Mouse (Mus musculus): ENCODE results near the gene Fshb. TPM values are rescaled to one million over a fixed set of nuclear protein-coding genes. Genes with fewer than 3 reads are reported as not detected.

The Fshb gene
- not detected in 2 replicates for total RNA-seq (2017)

DNA sequence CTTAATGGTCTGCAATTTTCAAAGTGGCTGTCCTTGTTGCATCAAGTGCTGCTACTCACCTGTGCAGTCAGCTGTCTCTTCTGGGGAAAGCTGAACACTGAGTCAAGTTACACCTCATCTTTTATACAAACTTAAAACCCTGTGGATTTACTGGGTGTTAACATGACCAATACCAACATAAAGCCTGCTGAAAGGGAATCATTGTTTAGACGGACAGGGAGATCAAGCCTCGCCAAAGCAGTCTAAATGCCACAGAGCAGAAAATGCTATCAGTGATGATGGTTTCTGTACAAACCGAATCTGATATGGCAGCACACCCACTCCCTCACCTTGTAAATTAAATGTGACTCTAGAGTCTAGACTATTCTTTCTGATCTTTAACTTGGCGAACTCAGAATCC lies at the start of gene Fshb:
Gene Fshb (minus strand): TSS at position 101 of the 400 bp plus-strand sequence.
- ATAC-seq (ENCODE audit: extremely low read depth, insufficient number of reproducible peaks, low FRiP score, poor library complexity, severe bottlenecking): no peak

- ATAC-seq (ENCODE audit: extremely low read depth, insufficient number of reproducible peaks, low FRiP score, poor library complexity, severe bottlenecking): no peak
These were observed 24.8 kb upstream of the Fshb start for GRCm38 (mm10) chr2:107084256-107084655.

DNA sequence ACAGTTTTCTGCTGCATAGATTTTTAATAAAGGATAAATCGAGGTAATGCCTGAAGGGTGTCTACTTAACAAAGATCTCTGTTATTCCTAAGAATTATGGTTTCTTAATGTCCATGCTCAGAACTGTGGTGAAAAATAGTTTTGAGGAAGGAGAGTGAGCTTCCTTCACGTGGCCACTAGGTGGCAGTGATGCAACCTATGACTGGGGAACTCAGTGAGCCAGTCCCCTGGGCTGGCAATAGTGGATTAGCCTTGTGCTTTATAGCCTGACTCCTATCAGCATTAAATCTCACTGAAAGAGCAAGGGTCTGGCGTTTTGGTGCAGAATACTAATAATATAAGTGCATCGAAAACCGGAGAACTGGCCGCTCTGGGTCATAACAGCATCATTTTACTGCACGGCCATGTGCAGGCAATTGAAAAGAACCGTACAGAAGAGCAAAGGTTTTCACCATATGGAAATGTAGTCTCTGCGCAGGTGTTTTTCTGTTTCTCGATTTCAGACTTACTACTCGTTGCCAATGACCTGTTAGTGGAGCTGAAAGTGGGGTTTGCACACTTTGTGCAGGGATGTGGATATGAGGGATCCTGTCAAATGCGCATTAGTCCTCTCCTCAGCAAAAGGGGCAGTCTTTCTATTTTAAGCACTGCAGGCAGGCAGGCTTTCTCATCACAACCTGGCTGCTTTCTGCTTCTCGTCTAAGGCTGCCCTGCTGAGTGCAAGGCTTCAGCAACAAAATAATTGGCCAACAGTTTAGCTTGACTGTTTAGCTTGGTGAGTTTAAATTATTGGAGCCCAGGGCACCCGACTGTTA lies 23.8 kb upstream of the Fshb start:
- ATAC-seq (ENCODE audit: extremely low read depth, insufficient number of reproducible peaks, low FRiP score, poor library complexity, severe bottlenecking): no peak

GRCm38 (mm10) chr2:107063260-107063659 lies 3.8 kb upstream of the Fshb start:
- no peak for ATAC-seq (ENCODE audit: extremely low read depth, insufficient number of reproducible peaks, low FRiP score, poor library complexity, severe bottlenecking)

GRCm38 (mm10) chr2:107045955-107046354 lies 13.5 kb downstream of the Fshb start:
- ATAC-seq (ENCODE audit: extremely low read depth, insufficient number of reproducible peaks, low FRiP score, poor library complexity, severe bottlenecking): no peak

GRCm38 (mm10) chr2:107040816-107041215 lies 18.6 kb downstream of the Fshb start:
- ATAC-seq (ENCODE audit: extremely low read depth, insufficient number of reproducible peaks, low FRiP score, poor library complexity, severe bottlenecking): no peak

DNA sequence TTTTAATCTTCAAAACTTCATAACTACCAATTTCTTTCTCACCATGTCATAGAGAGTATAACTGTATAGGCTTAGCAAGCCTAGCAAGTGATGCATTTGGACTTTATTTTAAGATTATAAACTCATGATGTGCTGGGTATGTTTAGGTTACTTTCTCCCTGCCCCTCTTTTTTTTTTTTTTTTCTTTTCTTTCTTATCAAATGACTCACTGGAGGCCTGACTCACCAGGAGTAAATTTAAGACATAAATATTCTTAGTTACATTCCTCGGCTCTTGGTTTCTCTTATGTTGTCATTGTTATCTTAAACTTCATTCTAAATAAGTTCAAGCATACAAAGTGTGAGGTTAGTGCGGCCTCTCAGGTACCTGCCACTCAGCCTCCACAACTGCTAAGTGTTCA lies 23.5 kb downstream of the Fshb start:
- ATAC-seq (ENCODE audit: extremely low read depth, insufficient number of reproducible peaks, low FRiP score, poor library complexity, severe bottlenecking): no peak

DNA sequence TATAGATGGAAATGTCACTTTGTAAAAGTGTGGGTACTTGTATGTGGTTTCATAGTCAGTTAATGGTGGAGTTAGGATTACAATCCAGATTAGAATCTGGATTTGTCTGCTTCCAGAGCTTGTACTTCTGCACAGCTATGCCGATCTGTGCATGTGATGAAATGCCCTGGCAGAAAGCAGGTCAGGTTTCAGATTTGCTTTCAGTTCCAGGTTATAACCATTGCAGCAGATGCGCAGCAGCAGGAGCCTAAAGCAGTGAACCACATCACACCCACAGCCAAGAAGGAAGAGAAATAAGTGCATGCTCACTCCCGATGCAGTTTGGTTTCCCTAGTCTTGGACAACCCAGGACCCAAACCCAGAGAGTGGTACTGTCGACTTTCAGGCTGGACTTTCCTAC lies 34.8 kb downstream of the Fshb start:
- no peak for ATAC-seq (ENCODE audit: extremely low read depth, insufficient number of reproducible peaks, low FRiP score, poor library complexity, severe bottlenecking)

DNA sequence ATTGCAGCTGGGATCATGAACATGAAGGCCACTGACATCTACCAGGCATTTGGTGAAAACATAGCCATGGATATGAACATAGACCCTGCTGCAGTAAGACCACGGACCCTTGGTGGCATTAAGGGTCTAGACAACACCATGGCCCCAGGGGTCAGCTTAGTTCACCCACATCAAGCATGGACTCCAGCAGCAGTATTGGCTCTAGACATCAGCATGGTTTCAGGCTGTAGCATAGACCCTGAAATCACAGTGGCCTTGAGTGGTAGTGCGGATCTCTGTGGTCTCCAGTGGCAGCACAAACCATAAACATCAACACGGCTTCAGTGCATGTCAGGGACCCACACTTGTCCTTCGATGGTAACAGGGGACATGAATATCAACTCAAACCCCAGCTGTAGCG lies 36.7 kb downstream of the Fshb start:
- ATAC-seq (ENCODE audit: extremely low read depth, insufficient number of reproducible peaks, low FRiP score, poor library complexity, severe bottlenecking): no peak

GRCm38 (mm10) chr2:107019331-107019730 lies 40.1 kb downstream of the Fshb start:
- no peak for ATAC-seq (ENCODE audit: extremely low read depth, insufficient number of reproducible peaks, low FRiP score, poor library complexity, severe bottlenecking)

- ATAC-seq (ENCODE audit: extremely low read depth, insufficient number of reproducible peaks, low FRiP score, poor library complexity, severe bottlenecking): no peak
These were observed 46.3 kb downstream of the Fshb start for GRCm38 (mm10) chr2:107013161-107013560.

- ATAC-seq (ENCODE audit: extremely low read depth, insufficient number of reproducible peaks, low FRiP score, poor library complexity, severe bottlenecking): no peak
These were observed 47.1 kb downstream of the Fshb start for GRCm38 (mm10) chr2:107012318-107012717.

DNA sequence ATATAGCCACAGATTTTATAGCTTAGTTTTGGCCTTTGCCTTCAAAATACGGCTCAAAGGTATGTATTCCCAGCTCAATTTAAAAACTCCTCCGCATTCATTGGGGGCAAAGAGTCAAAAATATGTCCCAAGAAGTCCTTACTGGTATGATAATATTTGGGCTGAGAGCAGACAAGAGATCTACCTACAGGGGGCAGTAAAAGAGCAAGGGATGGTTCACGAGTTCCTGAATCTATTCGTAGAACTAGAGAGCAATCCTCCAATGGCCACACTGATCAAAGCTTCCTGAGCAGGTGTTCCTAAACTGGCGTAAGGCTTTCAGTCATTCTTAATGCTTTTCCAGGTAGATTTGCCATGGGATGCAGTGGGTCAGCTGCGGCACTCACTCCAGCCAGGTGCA lies 49.3 kb downstream of the Fshb start:
- ATAC-seq (ENCODE audit: extremely low read depth, insufficient number of reproducible peaks, low FRiP score, poor library complexity, severe bottlenecking): no peak

DNA sequence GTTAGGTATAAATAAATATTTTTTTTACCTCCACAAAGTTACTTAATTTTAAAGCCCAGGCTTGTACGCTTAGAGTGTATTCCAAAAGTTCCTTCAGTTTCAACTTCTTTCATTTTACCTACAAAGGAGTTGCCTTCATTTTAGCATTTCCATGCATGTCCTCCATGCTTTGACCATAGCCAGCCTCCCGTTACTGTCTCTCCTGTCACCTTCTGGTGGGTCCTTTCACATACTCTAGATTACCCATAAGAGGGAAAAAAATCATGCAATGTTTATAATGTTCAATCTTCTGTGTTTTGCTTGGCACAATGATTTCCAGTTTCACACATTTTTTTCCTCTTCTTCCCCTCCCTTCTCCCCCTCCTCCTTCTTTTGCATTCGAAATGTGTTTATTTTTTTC lies 53.1 kb downstream of the Fshb start:
- no peak for ATAC-seq (ENCODE audit: extremely low read depth, insufficient number of reproducible peaks, low FRiP score, poor library complexity, severe bottlenecking)

Other genes with a start within 250 kb of the Fshb start
- gene Arl14ep, start 85.2 kb downstream of the Fshb start, total RNA-seq (2017): 18.2 and 19.2 TPM in 2 replicates
- not detected in 2 replicates for gene Kcna4, start 231.0 kb upstream of the Fshb start, total RNA-seq (2017)

Measured in neutrophil, adult 5-6 weeks (primary cell).